Mouse (Mus musculus): ENCODE measurements around the gene 3830406C13Rik.
"Not testable (repeated sequence)": the region's sequence is repeated elsewhere in the genome, so short reads cannot be mapped to it uniquely, and the experiment has no call there.

Gene 3830406C13Rik

GRCm38 (mm10) chr14:12284141-12284912 is at the start of gene 3830406C13Rik:
Gene 3830406C13Rik (plus strand): TSS chr14:12284173.
- DNase-seq (ENCODE audit: low spot score): peak; percentile 71

DNA sequence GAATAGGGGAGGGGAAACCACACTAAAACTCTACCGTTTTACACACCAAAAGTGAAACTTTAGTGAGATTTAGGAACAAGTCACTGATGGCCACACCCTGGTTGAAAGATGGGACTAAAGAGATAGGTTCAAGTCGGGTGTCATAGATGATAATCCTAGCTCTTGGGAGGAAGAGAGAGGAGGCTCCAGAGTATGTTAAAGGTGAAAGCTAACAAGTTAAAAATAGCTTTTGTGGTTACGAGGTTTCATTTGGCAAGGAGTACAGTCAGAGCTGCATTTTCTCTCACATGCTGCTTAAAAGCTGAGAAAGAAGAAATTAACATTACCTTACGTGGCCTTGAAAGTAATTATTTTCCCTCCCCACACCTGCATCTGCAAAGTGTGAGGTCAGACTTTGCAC is 40.2 kb upstream of the 3830406C13Rik start:
- no peak for DNase-seq (ENCODE audit: low spot score)

GRCm38 (mm10) chr14:12276031-12276430 is 7.9 kb upstream of the 3830406C13Rik start:
- DNase-seq (ENCODE audit: low spot score): no peak

DNA sequence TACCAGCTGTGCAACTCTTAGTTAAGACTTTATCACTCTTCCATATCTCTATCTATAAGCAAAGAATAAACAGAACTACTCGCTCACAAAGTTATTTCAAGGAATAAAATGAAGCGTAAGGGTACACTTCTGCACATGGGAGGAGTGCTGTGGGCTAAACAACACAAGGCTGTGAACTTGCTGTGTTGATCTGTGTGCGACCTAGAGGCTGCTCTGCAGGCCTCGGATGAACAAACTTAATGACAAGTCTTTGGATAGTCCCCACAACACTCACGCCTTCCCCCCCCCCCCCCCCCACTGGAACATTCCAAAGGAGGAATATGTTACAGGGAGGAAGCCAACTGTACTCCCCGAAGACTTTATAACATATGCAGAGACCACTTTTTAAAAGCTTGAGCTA is 332 bp upstream of the 3830406C13Rik start, which contains the start of gene Gm49355:
TSS of gene Gm49355 (plus strand) at position 336 of the 400 bp plus-strand sequence.
- no peak for DNase-seq (ENCODE audit: low spot score)

GRCm38 (mm10) chr14:12289747-12290146 is 5.8 kb downstream of the 3830406C13Rik start:
- not testable (repeated sequence) for DNase-seq (ENCODE audit: low spot score)

- DNase-seq (ENCODE audit: low spot score): no peak
These were observed 12.4 kb downstream of the 3830406C13Rik start for GRCm38 (mm10) chr14:12296391-12296790.

DNA sequence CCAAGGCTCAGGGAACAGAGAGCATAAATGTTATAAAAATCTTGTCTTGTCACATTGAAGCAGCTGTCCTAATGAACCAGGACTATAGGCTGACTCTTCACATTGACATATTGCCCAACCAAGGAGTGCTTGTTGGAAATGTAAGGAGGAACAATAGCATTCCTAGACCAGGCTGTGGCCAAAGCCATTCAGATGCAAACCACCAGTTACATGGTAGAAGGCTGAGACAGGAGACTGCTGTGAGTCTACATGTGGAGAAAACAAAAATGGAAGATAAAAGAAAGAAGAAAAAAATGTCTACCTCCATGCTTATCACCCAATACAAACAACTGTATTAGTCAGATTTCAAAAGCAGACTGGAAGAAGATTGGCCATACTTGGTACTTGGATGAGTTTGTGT is 15.2 kb downstream of the 3830406C13Rik start:
- DNase-seq (ENCODE audit: low spot score): no peak

- DNase-seq (ENCODE audit: low spot score): no peak
These were observed 15.7 kb downstream of the 3830406C13Rik start for GRCm38 (mm10) chr14:12299654-12300053.

GRCm38 (mm10) chr14:12300275-12300674 is 16.3 kb downstream of the 3830406C13Rik start:
- DNase-seq (ENCODE audit: low spot score): no peak

DNA sequence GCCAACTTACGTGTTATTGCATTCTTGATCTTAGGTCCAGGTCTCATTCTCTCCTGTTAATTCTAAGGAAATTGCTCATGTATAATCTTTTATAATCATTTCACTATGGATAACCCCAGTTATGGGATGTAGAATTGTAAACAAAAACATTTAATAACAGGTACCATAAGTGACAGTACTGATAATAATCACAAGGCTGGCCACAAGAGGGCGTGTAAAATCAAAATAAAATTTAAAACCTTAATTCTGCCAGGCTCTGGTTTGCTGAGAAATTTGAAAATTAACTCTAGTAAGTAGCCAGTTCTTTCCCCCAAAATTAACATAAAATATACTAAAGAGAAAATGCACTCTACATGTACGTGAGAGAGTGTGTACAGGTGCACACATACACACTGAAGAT is 16.7 kb downstream of the 3830406C13Rik start:
- DNase-seq (ENCODE audit: low spot score): no peak

DNA sequence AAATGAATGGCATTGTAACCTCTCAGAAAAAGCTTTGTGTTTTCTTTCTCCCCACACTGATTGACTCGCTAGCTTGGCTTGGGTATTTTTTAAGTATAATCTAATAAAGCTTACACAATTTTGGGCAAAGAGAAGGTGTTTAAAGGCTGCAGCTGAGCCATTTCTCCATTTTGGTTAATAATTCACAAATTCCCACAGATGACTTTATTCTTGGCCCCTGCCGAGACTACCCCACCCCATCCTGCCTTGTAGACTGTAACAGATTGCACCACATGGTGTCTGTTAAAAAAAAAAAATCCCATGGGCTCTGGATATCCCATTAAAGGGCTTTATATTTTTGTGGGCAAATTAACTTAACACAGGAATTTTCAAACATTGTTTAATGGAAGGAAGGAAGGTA is 19.1 kb downstream of the 3830406C13Rik start:
- DNase-seq (ENCODE audit: low spot score): no peak

GRCm38 (mm10) chr14:12333622-12334021 is 49.6 kb downstream of the 3830406C13Rik start:
- no peak for DNase-seq (ENCODE audit: low spot score)

GRCm38 (mm10) chr14:12334925-12335324 is 51.0 kb downstream of the 3830406C13Rik start:
- DNase-seq (ENCODE audit: low spot score): no peak

DNA sequence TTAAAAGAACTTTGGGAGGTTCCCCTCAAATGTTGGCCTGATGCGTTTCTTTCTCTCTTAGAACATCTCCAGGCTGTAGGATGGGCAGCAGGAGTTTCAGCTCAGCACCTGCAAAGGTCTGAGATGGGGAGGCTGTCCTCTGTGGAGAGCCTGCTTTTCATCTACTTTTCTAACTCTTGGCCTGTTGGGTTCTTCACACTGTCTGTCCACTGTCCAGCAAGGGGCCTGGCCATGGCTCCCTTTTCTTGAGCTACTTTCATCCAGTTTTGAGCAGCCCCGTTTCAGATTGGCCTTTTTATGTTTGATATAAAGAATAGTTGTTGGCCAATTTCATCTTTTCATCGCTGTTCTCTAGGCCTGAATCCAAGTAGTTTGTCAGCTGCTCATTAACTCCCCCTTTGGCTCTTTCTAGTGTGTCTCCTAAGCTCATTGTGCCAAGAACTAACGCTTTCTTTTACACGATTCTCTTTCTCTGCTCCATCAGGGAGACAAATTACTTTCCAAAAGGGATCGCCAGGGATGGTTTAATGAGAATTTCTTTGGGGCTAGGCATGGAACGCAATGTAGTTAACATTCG is 53.5 kb downstream of the 3830406C13Rik start:
- no peak for DNase-seq (ENCODE audit: low spot score)

DNA sequence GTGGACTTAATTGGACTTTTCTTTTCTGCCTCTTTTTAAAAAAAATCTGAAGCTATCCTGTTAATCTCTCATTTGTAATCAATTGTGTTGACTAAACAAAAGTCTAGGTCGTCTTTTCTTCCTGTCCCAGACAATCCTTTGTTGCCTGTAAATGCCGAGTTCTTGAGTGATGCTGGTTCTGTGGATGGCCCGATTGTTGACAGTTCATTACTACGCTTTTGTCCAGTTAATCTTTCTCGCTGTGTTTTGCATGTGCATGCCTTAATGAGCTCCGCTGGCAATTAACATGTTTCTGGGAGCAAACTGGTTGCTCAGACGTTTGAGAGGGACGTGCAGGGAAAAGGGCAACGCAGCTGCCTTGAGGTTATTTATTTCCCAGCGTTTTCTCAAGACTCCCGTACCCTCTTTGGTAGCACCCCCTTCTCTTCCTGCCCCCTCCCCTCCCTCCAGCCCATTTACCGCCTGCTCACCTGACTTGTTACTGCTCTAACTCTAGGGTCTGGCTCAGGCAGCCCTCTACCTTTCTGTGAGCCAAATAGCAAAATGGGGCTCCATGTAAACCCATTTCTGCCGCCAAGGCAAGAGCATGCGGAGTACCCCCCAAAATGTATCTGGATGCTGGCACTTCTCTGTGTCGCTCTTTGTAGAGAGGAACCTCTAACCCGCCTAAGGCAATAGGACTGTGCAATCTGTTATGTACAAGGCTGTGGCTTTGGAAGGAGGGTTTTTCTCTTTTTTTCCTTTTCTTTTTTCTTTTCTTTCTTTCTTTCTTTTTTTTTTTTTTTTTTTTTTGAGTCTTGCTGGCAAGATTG is 54.2 kb downstream of the 3830406C13Rik start:
- no peak for DNase-seq (ENCODE audit: low spot score)

GRCm38 (mm10) chr14:12338811-12339565 is 55.0 kb downstream of the 3830406C13Rik start:
- DNase-seq (ENCODE audit: low spot score): no peak

DNA sequence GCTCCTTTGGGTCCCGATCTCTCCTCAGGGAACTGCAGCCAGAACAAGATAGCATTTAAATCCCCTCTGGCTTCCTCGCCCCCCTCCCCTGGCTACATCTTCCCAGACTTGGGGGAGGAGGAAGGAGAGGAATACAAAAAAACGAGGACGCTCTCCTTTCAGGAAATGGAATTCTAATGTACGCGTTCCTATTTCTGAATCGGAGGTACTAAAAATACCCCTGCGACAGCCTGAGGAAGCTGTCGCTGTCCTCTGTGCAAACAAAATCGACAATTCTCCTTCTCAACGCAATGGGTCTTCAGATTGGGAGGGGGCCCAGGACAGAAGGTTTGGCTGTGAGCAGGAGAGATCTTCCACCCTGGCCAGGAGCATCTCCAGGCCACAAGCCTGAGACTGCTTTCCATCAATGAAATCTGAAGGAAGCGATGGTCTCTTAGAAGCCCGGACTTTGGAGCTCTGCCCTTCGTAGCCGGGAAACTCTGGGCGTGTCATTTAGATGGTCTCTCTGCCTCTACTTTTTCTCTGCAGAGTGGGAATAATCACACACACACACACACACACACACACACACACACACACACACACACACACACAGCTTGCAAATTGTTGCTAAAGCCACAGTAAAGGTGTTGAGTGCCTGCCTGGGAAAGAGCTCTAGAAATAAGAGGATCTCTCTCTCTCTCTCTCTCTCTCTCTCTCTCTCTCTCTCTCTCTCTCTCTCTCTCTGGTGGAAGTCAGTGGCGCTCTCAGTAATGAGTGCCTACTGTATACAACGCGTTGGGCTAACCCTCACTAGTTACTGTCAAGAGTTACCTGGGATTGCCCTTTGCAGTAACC is 56.5 kb downstream of the 3830406C13Rik start:
- DNase-seq (ENCODE audit: low spot score): no peak

GRCm38 (mm10) chr14:12341075-12341788 is 57.3 kb downstream of the 3830406C13Rik start:
- no peak for DNase-seq (ENCODE audit: low spot score)

- no peak for DNase-seq (ENCODE audit: low spot score)
These were observed 58.0 kb downstream of the 3830406C13Rik start for GRCm38 (mm10) chr14:12341789-12342457.
